Mouse (Mus musculus): ENCODE measurements at regions not wholly inside any gene's neighbourhood (a gene's known extent, or its start where the extent isn't known, plus 50 kb on each side); places are given as distances from the start of the nearest gene placed in this dataset.

DNA sequence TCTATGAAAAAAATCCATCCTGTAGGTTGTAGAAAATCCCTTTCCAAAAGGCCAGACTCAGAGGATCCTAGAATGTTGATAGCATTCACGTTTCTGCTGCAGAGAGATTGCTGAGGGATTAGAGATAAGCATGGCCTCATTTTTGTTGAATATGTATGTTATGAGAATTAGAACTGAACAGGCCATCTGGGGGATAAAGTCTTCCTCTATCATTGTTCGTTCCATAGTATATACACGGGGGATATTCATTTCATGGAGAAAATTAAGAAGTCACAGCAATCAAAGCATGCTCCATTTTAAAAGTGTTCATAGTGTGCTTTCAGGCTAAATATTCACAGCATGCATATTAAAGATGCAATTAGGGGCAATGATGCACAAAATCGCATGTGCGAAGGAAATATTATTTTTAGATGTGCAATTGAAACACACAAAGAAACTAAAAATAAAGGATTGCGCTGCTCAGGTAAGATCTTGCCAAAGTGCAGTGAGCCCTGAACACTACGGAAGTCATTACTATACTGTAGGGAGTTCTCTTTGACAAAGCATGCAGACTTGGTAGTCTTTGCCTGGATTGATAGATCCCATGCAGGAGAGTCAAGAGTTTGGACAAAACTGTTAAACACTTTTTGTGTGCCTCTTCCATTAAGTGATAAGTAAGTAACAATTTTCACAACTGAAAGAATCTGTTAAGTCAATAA lies 511.5 kb downstream of the Phf3 start:
- DNase-seq (ENCODE audit: low read depth, low spot score), result no peak

- DNase-seq (ENCODE audit: low read depth, low spot score), result no peak
Measured at GRCm38 (mm10) chr1:30320657-30321262, 553.0 kb downstream of the Phf3 start.

DNA sequence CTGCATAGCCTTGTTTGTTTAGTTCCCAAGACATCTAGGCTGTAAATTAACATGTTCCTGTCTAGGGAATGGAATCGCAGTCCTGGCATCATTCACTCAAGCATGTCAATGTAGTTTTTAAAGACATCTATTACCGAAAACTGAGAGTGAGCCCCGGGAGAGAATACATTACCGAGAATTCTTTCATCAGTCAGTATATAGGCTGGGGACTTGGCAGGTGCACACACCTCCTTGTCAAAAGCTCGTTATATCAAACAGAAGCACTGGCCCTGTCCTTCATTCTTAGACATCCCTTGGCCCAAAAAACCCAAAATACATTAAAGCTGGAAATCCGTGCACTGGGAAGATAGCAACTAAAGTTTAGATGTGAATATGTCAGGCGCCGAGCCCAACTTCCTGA lies 555.5 kb downstream of the Phf3 start:
- DNase-seq (ENCODE audit: low read depth, low spot score), result no peak

- DNase-seq (ENCODE audit: low read depth, low spot score), result no peak
Measured at GRCm38 (mm10) chr1:30289073-30289472, 584.6 kb downstream of the Phf3 start.

DNA sequence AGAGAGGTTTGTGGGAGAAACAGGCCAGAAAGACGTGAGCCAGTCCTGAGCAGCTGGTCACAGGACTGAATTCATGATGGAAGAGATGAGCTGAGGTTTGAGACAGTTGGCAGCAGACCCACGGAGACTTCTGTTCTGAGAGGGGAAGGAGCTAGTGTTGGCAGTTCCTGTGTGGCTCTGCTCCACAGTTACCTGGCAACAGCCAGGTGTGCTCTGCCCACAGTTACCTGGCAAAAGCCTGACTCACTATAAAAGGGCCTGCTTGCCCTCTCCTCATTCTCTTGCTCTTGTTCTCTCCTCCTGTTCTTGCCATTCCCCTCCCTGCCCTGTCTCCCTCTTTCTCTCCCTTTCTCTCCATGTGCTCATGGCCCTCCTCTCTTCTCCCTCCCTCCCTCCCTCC lies 611.3 kb downstream of the Phf3 start:
- DNase-seq (ENCODE audit: low read depth, low spot score), result no peak

DNA sequence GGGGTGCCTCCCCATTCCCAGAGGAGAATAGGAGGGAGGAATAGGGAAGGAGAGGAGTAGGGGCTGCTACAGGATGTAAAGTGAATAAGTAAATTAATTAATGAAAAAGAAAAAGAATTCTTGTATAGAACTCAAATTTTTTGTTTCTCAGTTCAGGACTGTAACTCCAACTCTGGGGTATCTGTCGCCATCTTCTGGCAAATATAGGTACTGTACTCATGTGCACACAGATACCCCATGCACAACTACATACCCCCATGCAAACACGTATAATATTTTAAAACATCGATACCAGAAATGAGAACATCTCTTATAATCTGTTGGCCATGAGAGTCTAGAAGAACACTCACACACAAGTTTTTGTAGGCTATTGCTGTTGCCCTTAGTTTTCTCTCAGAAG lies 614.2 kb downstream of the Phf3 start:
- no peak for DNase-seq (ENCODE audit: low read depth, low spot score)

GRCm38 (mm10) chr1:30216764-30217348 lies 656.9 kb downstream of the Phf3 start:
- DNase-seq (ENCODE audit: low read depth, low spot score), result no peak

DNA sequence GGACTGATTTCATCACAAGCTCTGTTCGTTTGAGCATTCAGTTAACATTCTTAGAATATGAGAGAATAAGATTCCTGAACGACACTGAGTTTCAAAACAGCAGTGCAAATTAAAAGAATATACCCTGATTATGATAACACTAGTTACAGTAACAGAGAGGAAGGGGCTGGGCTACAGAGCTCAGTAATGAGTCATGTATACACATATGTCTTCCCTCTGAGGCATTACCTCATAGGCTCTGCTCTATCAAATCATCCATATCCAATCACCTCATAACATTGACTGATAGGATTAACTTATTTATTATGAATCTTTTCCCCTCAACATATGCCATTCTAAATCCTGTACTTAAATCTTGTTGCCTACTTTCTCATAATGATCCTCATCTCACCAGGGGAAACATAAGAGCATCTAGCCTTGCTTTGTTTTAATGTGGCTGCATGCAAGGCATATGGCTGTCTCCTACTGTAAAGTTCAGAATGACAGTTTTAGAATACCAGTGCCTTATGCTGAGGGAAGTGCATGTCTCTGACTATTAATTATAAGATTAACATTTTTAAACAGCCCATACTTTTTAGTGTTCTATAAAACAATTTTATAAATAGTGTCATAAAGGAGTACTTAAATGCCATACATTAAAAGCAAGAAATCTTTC lies 669.0 kb downstream of the Phf3 start:
- DNase-seq (ENCODE audit: low read depth, low spot score), result no peak

- no peak for DNase-seq (ENCODE audit: low read depth, low spot score)
Measured at GRCm38 (mm10) chr1:30176225-30176624, 697.5 kb downstream of the Phf3 start.

- DNase-seq (ENCODE audit: low read depth, low spot score), result peak; percentile 4
Measured at GRCm38 (mm10) chr1:30144997-30145396, 728.7 kb downstream of the Phf3 start.

DNA sequence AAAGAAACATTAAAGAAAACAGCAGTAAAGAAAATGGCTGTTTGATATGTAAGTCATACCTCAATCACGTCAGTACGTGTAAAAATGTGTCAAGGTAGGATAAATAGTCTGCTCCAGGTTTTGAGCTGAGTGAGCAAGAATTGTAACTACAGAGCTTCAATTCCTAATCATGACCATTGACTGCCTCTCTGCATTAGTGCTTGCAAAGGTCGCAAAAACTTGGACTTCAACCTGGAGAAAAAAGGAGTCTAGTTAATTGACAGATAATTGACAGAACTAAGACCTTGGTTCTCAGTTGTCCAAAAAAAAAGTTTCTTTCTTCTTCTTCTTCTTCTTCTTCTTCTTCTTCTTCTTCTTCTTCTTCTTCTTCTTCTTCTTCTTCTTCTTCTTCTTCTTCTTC lies 759.5 kb downstream of the Phf3 start:
- no peak for DNase-seq (ENCODE audit: low read depth, low spot score)

Data from retina, postnatal 7 days (tissue).